Mouse (Mus musculus) stomach, postnatal 0 days (tissue): ENCODE data around the gene Trpm5.

Source experiments
- CTCF ChIP-seq: IDR thresholded peaks from 2 replicates; pipeline ENCODE4 v1.5.1; 2016; ENCODE audit warnings: antibody characterized with exemption, low read depth, mild to moderate bottlenecking, moderate library complexity
- EP300 ChIP-seq: optimal IDR thresholded peaks from 2 replicates; pipeline ENCODE3; 2016; ENCODE audit warnings: antibody characterized with exemption

DNA sequence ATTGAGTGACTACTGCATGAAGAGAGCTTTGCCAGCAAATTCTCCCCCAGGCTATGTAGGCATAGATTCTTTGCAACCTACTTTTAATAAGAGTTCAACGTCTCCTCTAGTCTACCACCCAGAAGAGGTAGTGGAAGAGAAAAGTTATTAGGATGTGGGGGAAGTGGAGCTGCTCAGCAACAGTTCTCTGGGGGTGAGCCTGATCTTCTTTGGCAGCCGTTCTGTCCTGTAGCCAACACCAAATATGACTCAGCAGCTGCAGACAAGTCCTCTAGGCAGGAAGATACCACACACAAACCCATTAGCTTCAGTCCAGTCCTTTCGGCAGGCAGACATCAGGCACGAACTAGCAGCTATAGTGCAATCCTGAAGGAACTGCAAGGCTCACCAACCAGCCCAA is 6.3 kb upstream of the Trpm5 start:
- TF ChIP-seq CTCF (no peak), EP300 (no peak)
